Comparison of ENCODE assay signal across 8 mouse cellular contexts in the genomic region with DNA sequence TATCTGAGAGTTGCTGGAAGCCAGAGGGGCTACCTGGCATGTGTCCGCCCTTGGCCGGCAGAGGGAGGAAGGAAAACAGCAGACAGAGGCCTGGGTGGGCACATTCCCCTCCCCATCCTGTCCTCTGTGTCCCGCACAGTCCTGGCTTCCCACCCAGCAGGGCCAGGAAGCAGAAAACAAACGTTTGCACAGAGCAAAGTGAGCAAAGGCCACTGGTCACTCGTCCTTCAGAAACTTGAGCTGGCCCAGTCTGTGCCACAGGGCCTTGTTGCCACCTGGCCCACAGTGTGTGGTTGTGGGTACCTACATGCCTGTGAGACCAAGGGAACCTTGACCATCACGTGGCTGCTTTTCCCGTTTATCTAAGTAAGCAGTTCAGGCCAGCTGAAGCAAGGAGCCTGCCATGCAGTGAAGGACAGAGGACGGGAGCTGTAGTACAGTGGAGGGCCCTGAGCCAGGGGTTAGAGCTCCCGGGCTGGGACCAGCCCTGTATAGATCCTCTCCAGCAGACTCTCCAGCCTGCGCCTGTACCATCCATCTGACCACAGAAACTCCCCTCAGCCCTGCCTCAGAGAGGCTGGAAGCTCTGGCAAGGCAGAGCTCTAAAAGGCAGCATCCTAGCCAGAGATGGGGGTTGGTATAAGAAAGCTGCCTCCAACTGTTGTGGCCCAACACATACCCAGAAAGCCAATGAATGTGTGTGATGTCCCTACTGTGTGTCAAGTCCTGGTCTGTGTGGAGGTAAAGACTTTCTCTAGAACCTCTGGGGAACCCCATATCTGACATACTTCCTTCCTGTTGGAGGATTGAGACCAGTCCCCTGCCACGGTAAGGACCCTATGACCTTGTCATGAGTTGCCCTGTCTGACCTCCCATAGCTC.
DNase-seq lines count a peak whose midpoint lies in the region; ATAC-seq lines count a peak whose summit lies in the region.

No protein-coding gene starts in this region.

- no peak overlapping the region for H3K4me3 ChIP-seq in lung, embryonic 15.5 days
- H3K4me3 ChIP-seq in heart, embryonic 12.5 days: no peak overlapping the region
- no peak overlapping the region for H3K4me3 ChIP-seq in kidney, embryonic 16.5 days (ENCODE audit: low read length)
- H3K4me3 ChIP-seq in midbrain, embryonic 15.5 days: no peak overlapping the region

- H3K4me2 ChIP-seq in lung, embryonic 15.5 days: no peak overlapping the region
- no peak overlapping the region for H3K4me2 ChIP-seq in heart, embryonic 12.5 days
- H3K4me2 ChIP-seq in kidney, embryonic 16.5 days (replicated peaks; ENCODE audit: low read depth, low read length): no peak overlapping the region
- no peak overlapping the region for H3K4me2 ChIP-seq in midbrain, embryonic 15.5 days

- no peak overlapping the region for H3K9ac ChIP-seq in lung, embryonic 15.5 days
- H3K9ac ChIP-seq in heart, embryonic 12.5 days: peak overlapping the region; percentile 53
- no peak overlapping the region for H3K9ac ChIP-seq in kidney, embryonic 16.5 days (replicated peaks; ENCODE audit: low read length)
- no peak overlapping the region for H3K9ac ChIP-seq in midbrain, embryonic 15.5 days

- ATAC-seq in lung, embryonic 15.5 days (ENCODE audit: borderline replicate concordance, extremely low read depth, low FRiP score, low TSS enrichment): no peak
- peak; percentile 27; the same call in 1 of the 2 replicates for ATAC-seq in heart, embryonic 12.5 days (ENCODE audit: insufficient number of reproducible peaks, low FRiP score)
- 0 out of 2 replicates have a peak, but pooled peaks have one; percentile 16 for ATAC-seq in kidney, embryonic 16.5 days (ENCODE audit: low FRiP score, low TSS enrichment)
- no peak for ATAC-seq in midbrain, embryonic 15.5 days (replicated peaks)
- ATAC-seq in activated CD4-positive, CD25-positive, alpha-beta regulatory T cell, adult 4 months: no peak

- H3K27ac ChIP-seq in lung, embryonic 15.5 days: peak overlapping the region; percentile 45
- peak overlapping the region; percentile 87 for H3K27ac ChIP-seq in heart, embryonic 12.5 days (ENCODE audit: poor library complexity, severe bottlenecking)
- peak overlapping the region; percentile 60 for H3K27ac ChIP-seq in kidney, embryonic 16.5 days (ENCODE audit: low read length)
- peak overlapping the region; percentile 42 for H3K27ac ChIP-seq in midbrain, embryonic 15.5 days

- 43% methylated on average over 11 of the region's 11 CpGs for WGBS in lung, embryonic 15.5 days
- WGBS in heart, embryonic 12.5 days: 16% methylated on average over 11 of the region's 11 CpGs
- WGBS in kidney, embryonic 16.5 days: 30% methylated on average over 11 of the region's 11 CpGs
- WGBS in midbrain, embryonic 15.5 days: 69% methylated on average over 11 of the region's 11 CpGs

- H3K36me3 ChIP-seq in lung, embryonic 15.5 days: no peaks in the 10 kb centered on the region
- H3K36me3 ChIP-seq in heart, embryonic 12.5 days: peaks cover 3% of the 10 kb centered on the region; the same call in 1 of the 2 replicates
- peaks cover 4% of the 10 kb centered on the region; the same call in 1 of the 2 replicates for H3K36me3 ChIP-seq in kidney, embryonic 16.5 days (ENCODE audit: insufficient read depth, low read length)
- no peaks in the 10 kb centered on the region for H3K36me3 ChIP-seq in midbrain, embryonic 15.5 days (replicated peaks)

- peaks cover 69% of the 10 kb centered on the region for H3K4me1 ChIP-seq in lung, embryonic 15.5 days
- peaks cover 96% of the 10 kb centered on the region for H3K4me1 ChIP-seq in heart, embryonic 12.5 days (replicated peaks)
- peaks cover 72% of the 10 kb centered on the region for H3K4me1 ChIP-seq in kidney, embryonic 16.5 days (ENCODE audit: insufficient read depth, low read length)
- H3K4me1 ChIP-seq in midbrain, embryonic 15.5 days: peaks cover 56% of the 10 kb centered on the region

- H3K9me3 ChIP-seq in lung, embryonic 15.5 days: no peaks in the 10 kb centered on the region
- no peaks in the 10 kb centered on the region for H3K9me3 ChIP-seq in heart, embryonic 12.5 days (replicated peaks)
- no peaks in the 10 kb centered on the region for H3K9me3 ChIP-seq in kidney, embryonic 16.5 days (ENCODE audit: low read length)
- H3K9me3 ChIP-seq in midbrain, embryonic 15.5 days: no peaks in the 10 kb centered on the region

- no peak for DNase-seq in lung, postnatal 14 days
- no peak for DNase-seq in yolk sac, embryonic 10.5 days (ENCODE audit: low spot score)
- DNase-seq in urinary bladder, postnatal 25 days (ENCODE audit: low spot score): no peak

- no peaks in the 10 kb centered on the region for H3K27me3 ChIP-seq in lung, embryonic 15.5 days
- no peaks in the 10 kb centered on the region for H3K27me3 ChIP-seq in heart, embryonic 12.5 days (replicated peaks)
- no peaks in the 10 kb centered on the region for H3K27me3 ChIP-seq in kidney, embryonic 16.5 days (ENCODE audit: insufficient read depth, low read length)
- H3K27me3 ChIP-seq in midbrain, embryonic 15.5 days (replicated peaks): no peaks in the 10 kb centered on the region

Comparison
In these comparisons a context has a peak if more than half of its experiments do, and no peak if none do; other contexts are left out.
1. ATAC-seq: peak in heart, embryonic 12.5 days (single experiment) and kidney, embryonic 16.5 days (single experiment); none in lung, embryonic 15.5 days (single experiment), midbrain, embryonic 15.5 days (single experiment) and activated CD4-positive, CD25-positive, alpha-beta regulatory T cell, adult 4 months (single experiment).
2. Peak in every context shown above with its lines, with median percentiles within 50 percentile points of each other: H3K27ac ChIP-seq.